Mouse (Mus musculus) CD4-positive, CD25-positive, alpha-beta regulatory T cell, adult 2 months (primary cell): ENCODE measurements at regions not wholly inside any gene's neighbourhood (a gene's known extent, or its start where the extent isn't known, plus 50 kb on each side); places are given as distances from the start of the nearest gene placed in this dataset.

ENCODE experiments used
- DNase-seq: peaks from one replicate; pipeline ENCODE4 v3.0.0-alpha.2; 2012; ENCODE audit warnings: low read depth, low spot score

- no peak for DNase-seq
These were observed 325.0 kb downstream of the Tns1 start for GRCm38 (mm10) chr1:73799246-73799645.

GRCm38 (mm10) chr1:73797858-73798257 is 326.4 kb downstream of the Tns1 start:
- DNase-seq = no peak

- DNase-seq = no peak
These were observed 326.8 kb downstream of the Tns1 start for GRCm38 (mm10) chr1:73797413-73797812.

- no peak for DNase-seq
These were observed 330.4 kb downstream of the Tns1 start for GRCm38 (mm10) chr1:73793871-73794270.

- DNase-seq = no peak
These were observed 331.0 kb downstream of the Tns1 start for GRCm38 (mm10) chr1:73793256-73793655.

GRCm38 (mm10) chr1:73792311-73792710 is 331.9 kb downstream of the Tns1 start:
- no peak for DNase-seq

GRCm38 (mm10) chr1:73787666-73788065 is 336.6 kb downstream of the Tns1 start:
- DNase-seq = no peak

GRCm38 (mm10) chr1:73787224-73787623 is 337.0 kb downstream of the Tns1 start:
- no peak for DNase-seq

GRCm38 (mm10) chr1:73783303-73783702 is 340.9 kb downstream of the Tns1 start:
- DNase-seq = no peak

- DNase-seq = no peak
These were observed 341.4 kb downstream of the Tns1 start for GRCm38 (mm10) chr1:73782871-73783270.

- DNase-seq = no peak
These were observed 352.5 kb downstream of the Tns1 start for GRCm38 (mm10) chr1:73771773-73772172.

GRCm38 (mm10) chr1:73770631-73771030 is 353.6 kb downstream of the Tns1 start:
- no peak for DNase-seq

- DNase-seq = no peak
These were observed 359.5 kb downstream of the Tns1 start for GRCm38 (mm10) chr1:73764611-73765333.

- DNase-seq = no peak
These were observed 365.9 kb downstream of the Tns1 start for GRCm38 (mm10) chr1:73758110-73759061.

- DNase-seq = no peak
These were observed 368.5 kb downstream of the Tns1 start for GRCm38 (mm10) chr1:73755791-73756190.

GRCm38 (mm10) chr1:73754928-73755327 is 369.3 kb downstream of the Tns1 start:
- no peak for DNase-seq

GRCm38 (mm10) chr1:73753157-73753556 is 371.1 kb downstream of the Tns1 start:
- DNase-seq = no peak

- no peak for DNase-seq
These were observed 375.5 kb downstream of the Tns1 start for GRCm38 (mm10) chr1:73748702-73749101.

- no peak for DNase-seq
These were observed 379.6 kb downstream of the Tns1 start for GRCm38 (mm10) chr1:73744555-73745234.

GRCm38 (mm10) chr1:73743737-73744554 is 380.3 kb downstream of the Tns1 start:
- no peak for DNase-seq

GRCm38 (mm10) chr1:73737083-73737482 is 387.2 kb downstream of the Tns1 start:
- DNase-seq = no peak
